Mouse (Mus musculus) MEL (cell line): ENCODE data around the gene Tnpo1.

ENCODE experiments used
- EP300 ChIP-seq, 2 experiments: IDR thresholded peaks; 2 replicates each; pipeline ENCODE4 v1.6.1; 2011; ENCODE audit warnings: improper control_type of control experiment in 2 of 2, low read length in 2 of 2, low read depth in 1 of 2, mild to moderate bottlenecking in 1 of 2
- HCFC1 ChIP-seq: IDR thresholded peaks from 2 replicates; pipeline ENCODE4 v1.6.1; 2012; ENCODE audit warnings: low read depth, mild to moderate bottlenecking, inconsistent platforms, low read length, improper control_type of control experiment, moderate library complexity
- MAFK ChIP-seq: IDR thresholded peaks from 2 replicates; pipeline ENCODE4 v1.6.1; 2011; ENCODE audit warnings: low read depth, mild to moderate bottlenecking, low read length, improper control_type of control experiment, borderline replicate concordance
- POLR2A ChIP-seq, 2 experiments: IDR thresholded peaks; 2 replicates each; pipeline ENCODE4 v1.6.1; 2011 to 2012; ENCODE audit warnings: low read length in 2 of 2, mild to moderate bottlenecking in 2 of 2, control low read depth in 1 of 2, improper control_type of control experiment in 1 of 2, low read depth in 1 of 2, moderate library complexity in 1 of 2; ENCODE audit not compliant: control insufficient read depth in 1 of 2, insufficient read depth in 1 of 2, poor library complexity in 1 of 2
- RAD21 ChIP-seq: IDR thresholded peaks from 2 replicates; pipeline ENCODE4 v1.6.1; 2011; ENCODE audit warnings: mild to moderate bottlenecking, low read depth, low read length, improper control_type of control experiment

- TF ChIP-seq EP300 (IDR thresholded peaks at IDR 0.05; ENCODE audit: low read depth in 1 of 2, low read length in 2 of 2) (no peak), RAD21 (no peak), POLR2A (IDR thresholded peaks at IDR 0.05; ENCODE audit: control insufficient read depth in 1 of 2, insufficient read depth in 1 of 2, low read depth in 1 of 2, low read length in 2 of 2, poor library complexity in 1 of 2) (no peak), HCFC1 (no peak), MAFK (no peak)
Observed at GRCm38 (mm10) chr13:98942360-98942759, 16.2 kb upstream of the Tnpo1 start.
